Mouse (Mus musculus) hindbrain, embryonic 15.5 days (tissue): ENCODE measurements around the gene Fam107a. TPM values are rescaled to one million over a fixed set of nuclear protein-coding genes. Genes with fewer than 3 reads are reported as not detected.

ENCODE experiments used
- ATAC-seq: fragments of 200-750 bp; cut with Nextera tagmentation; 2 replicates; pipeline ENCODE4 v1.8.0; 2017; ENCODE audit warnings: low read depth, moderate number of reproducible peaks, moderate TSS enrichment; ENCODE audit not compliant: low FRiP score
- H3K27ac ChIP-seq: fragments of 300-500 bp; sonication (generic); replicated peaks from 2 replicates; pipeline ENCODE4 v1.5.1; 2015; ENCODE audit warnings: mild to moderate bottlenecking, inconsistent platforms
- H3K27me3 ChIP-seq: fragments of 300-500 bp; sonication (generic); 2 replicates; pipeline ENCODE4 v1.6.1; 2015; ENCODE audit warnings: control low read depth, inconsistent platforms
- H3K36me3 ChIP-seq: fragments of 300-500 bp; sonication (generic); 2 replicates; pipeline ENCODE4 v1.6.1; 2015; ENCODE audit warnings: control low read depth, inconsistent platforms
- H3K4me1 ChIP-seq: fragments of 300-500 bp; sonication (generic); replicated peaks from 2 replicates; pipeline ENCODE4 v1.6.1; 2015; ENCODE audit warnings: control low read depth, inconsistent platforms
- H3K4me2 ChIP-seq: fragments of 300-500 bp; sonication (generic); 2 replicates; pipeline ENCODE4 v1.6.1; 2015; ENCODE audit warnings: moderate library complexity, mild to moderate bottlenecking, inconsistent platforms
- H3K4me3 ChIP-seq: fragments of 300-500 bp; sonication (generic); 2 replicates; pipeline ENCODE4 v1.5.1; 2015; ENCODE audit warnings: mild to moderate bottlenecking, inconsistent platforms
- H3K9ac ChIP-seq: fragments of 300-500 bp; sonication (generic); 2 replicates; pipeline ENCODE4 v1.6.1; 2015; ENCODE audit warnings: inconsistent platforms
- H3K9me3 ChIP-seq: fragments of 300-500 bp; sonication (generic); 2 replicates; pipeline ENCODE4 v1.6.1; 2016; ENCODE audit warnings: control low read depth, inconsistent platforms
- WGBS: fragments of 180-500 bp; shearing (Covaris S2); methylation state at CpG from one replicate; pipeline ENCODE4 v1.1.7; 2015; 5-methylcytosine and 5-hydroxymethylcytosine counted together
- polyA plus RNA-seq: library from polyadenylated mRNA; unstranded; fragments of >200 nt; fragmentation: Nextera tagmentation; extraction: Ambion mirVana; gene quantifications from 2 replicates; pipeline ENCODE4 v1.2.1, GENCODE M21; 2015

Fam107a gene
- polyA plus RNA-seq, 1 experiment from 2014 or later = 0.56 TPM

DNA sequence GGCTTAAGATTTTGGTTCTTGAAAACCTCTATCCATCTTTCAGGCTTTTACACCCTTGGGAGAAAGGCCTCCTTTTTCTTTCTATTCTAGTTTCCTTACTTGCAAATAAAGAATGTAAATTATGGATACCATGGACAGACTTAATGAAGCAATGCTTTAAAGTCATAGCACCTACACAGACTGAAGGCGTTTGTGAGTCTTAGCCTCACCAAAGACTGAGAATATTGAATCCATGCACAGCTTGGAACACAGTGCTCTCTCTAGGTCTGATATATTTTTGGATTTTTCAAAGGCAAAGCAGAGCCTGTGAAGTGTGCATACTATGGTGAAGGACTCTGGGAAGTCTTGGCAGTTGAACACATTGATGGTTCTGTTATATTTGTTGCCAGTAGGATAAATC is 68.6 kb downstream of the Fam107a start:
- Histone ChIP-seq H3K27ac (no peak overlapping the region), H3K4me2 (no peak overlapping the region), H3K4me3 (no peak overlapping the region), H3K27me3 (no peaks in the 10 kb centered on the region), H3K9me3 (no peaks in the 10 kb centered on the region), H3K9ac (no peak overlapping the region), H3K4me1 (no peaks in the 10 kb centered on the region), H3K36me3 (no peaks in the 10 kb centered on the region)
- ATAC-seq = no peak
- 88% methylated on average over 1 of the region's 1 CpGs for WGBS

DNA sequence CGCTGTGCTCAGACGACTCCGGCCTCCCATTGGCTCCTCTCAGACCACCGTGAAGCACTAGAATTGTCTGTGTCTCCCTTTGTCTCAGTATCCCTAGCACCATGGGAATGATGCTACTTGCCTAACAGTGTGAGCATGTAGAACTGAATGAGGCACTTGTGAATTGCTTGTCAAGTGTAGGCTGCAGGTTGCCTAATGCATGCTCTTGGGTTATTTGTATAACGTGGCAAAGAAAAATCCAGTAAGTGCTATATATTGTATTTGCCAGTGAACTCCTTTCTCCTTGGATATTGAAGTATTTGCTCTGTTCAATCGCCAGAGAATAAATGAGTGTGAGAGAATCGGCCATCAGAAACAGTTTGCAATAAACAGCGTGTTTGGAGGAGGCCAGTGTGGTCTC is 70.9 kb downstream of the Fam107a start:
- Histone ChIP-seq H3K4me1 (no peaks in the 10 kb centered on the region), H3K9me3 (no peaks in the 10 kb centered on the region), H3K9ac (no peak overlapping the region), H3K4me2 (no peak overlapping the region), H3K36me3 (no peaks in the 10 kb centered on the region), H3K4me3 (no peak overlapping the region), H3K27ac (no peak overlapping the region), H3K27me3 (no peaks in the 10 kb centered on the region)
- 82% methylated on average over 8 of the region's 8 CpGs for WGBS
- ATAC-seq = no peak

Other genes with a start within 250 kb of the Fam107a start
- gene Rpp14, start 237.7 kb downstream of the Fam107a start, polyA plus RNA-seq = 46.6 and 47.4 TPM in 2 replicates
- gene Pxk, start 219.8 kb downstream of the Fam107a start, polyA plus RNA-seq = 67.0 and 69.9 TPM in 2 replicates
- 248 and 260 TPM in 2 replicates for gene Pdhb, start 145.0 kb downstream of the Fam107a start, polyA plus RNA-seq
- gene Kctd6, start 103.9 kb downstream of the Fam107a start, polyA plus RNA-seq = 20.8 and 22.2 TPM in 2 replicates
- gene Acox2, start 58.7 kb downstream of the Fam107a start, polyA plus RNA-seq = 0.13 TPM in 1 of 2 replicates, not detected in the other
- not detected in 2 replicates for gene Oit1, start 60.7 kb upstream of the Fam107a start, polyA plus RNA-seq